Comparison of ENCODE assay signal across 11 mouse cellular contexts in genomic region chr11:66912531-66913458, GRCm38 (mm10). TPM values are rescaled to one million over a fixed set of nuclear protein-coding genes. Genes with fewer than 3 reads are reported as not detected.
DNase-seq lines count a peak whose midpoint lies in the region; ATAC-seq lines count a peak whose summit lies in the region.
"Had no signal": no experiment of that assay in that cellular context is flagged by ENCODE, and none has a peak within 500 bp of the region (broad histone marks: within the 10 kb centered on the region; RNA-seq: fewer than 3 reads in every experiment).

No protein-coding gene starts in this region.

- no peaks in the 10 kb centered on the region for H3K4me1 ChIP-seq in lung, embryonic 16.5 days (replicated peaks; ENCODE audit: control insufficient read depth, insufficient read depth, low read length)
- H3K4me1 ChIP-seq in intestine, embryonic 16.5 days (ENCODE audit: control insufficient read depth, insufficient read depth, low read length) = peaks cover 7% of the 10 kb centered on the region; the same call in 1 of the 2 replicates
- peaks cover 10% of the 10 kb centered on the region; the same call in 1 of the 2 replicates for H3K4me1 ChIP-seq in stomach, embryonic 16.5 days (ENCODE audit: control insufficient read depth, insufficient read depth, low read length)

- WGBS in lung, embryonic 16.5 days = 38% methylated on average over 17 of the region's 17 CpGs
- 49% methylated on average over 17 of the region's 17 CpGs for WGBS in intestine, embryonic 16.5 days
- WGBS in stomach, embryonic 16.5 days = 41% methylated on average over 17 of the region's 17 CpGs

- no peaks in the 10 kb centered on the region for H3K36me3 ChIP-seq in lung, embryonic 16.5 days (ENCODE audit: control insufficient read depth, insufficient read depth, low read length)
- H3K36me3 ChIP-seq in intestine, embryonic 16.5 days (ENCODE audit: control insufficient read depth, insufficient read depth, low read length) = no peaks in the 10 kb centered on the region
- no peaks in the 10 kb centered on the region for H3K36me3 ChIP-seq in stomach, embryonic 16.5 days (ENCODE audit: control insufficient read depth, insufficient read depth, low read length)
- H3K36me3 ChIP-seq: midbrain, embryonic 10.5 days had no signal

- no peak overlapping the region; the same call in 1 of the 2 replicates for H3K9ac ChIP-seq in lung, embryonic 16.5 days (ENCODE audit: low read length)
- H3K9ac ChIP-seq in intestine, embryonic 16.5 days (ENCODE audit: low read depth, low read length) = peak overlapping the region; percentile 27; the same call in 1 of the 2 replicates
- H3K9ac ChIP-seq in stomach, embryonic 16.5 days (ENCODE audit: low read length) = peak overlapping the region; percentile 46

- H3K27ac ChIP-seq in lung, embryonic 16.5 days (ENCODE audit: low read length) = no peak overlapping the region
- no peak overlapping the region; the same call in 1 of the 2 replicates for H3K27ac ChIP-seq in intestine, embryonic 16.5 days (ENCODE audit: low read length)
- peak overlapping the region; percentile 72 for H3K27ac ChIP-seq in stomach, embryonic 16.5 days (ENCODE audit: low read length)
- H3K27ac ChIP-seq: kidney, postnatal 0 days; midbrain, embryonic 10.5 days had no signal

- DNase-seq in lung, postnatal 14 days = no peak
- peak; percentile 94 for DNase-seq in heart, adult 11 months
- no peak for DNase-seq in left cerebral cortex, postnatal 25 days (ENCODE audit: low spot score in 2 of 2)
- DNase-seq in right cerebral cortex, postnatal 4 days = no peak
- DNase-seq in gastrocnemius, postnatal 25 days = no peak
- DNase-seq: cerebellum, postnatal 14 days had no signal

- H3K27me3 ChIP-seq in lung, embryonic 16.5 days (ENCODE audit: control insufficient read depth, insufficient read depth, low read depth, low read length) = no peaks in the 10 kb centered on the region
- no peaks in the 10 kb centered on the region for H3K27me3 ChIP-seq in intestine, embryonic 16.5 days (replicated peaks; ENCODE audit: control insufficient read depth, insufficient read depth, low read length)
- H3K27me3 ChIP-seq in stomach, embryonic 16.5 days (ENCODE audit: control insufficient read depth, insufficient read depth, low read length) = no peaks in the 10 kb centered on the region

- no peaks in the 10 kb centered on the region for H3K9me3 ChIP-seq in lung, embryonic 16.5 days (ENCODE audit: control insufficient read depth, low read length)
- no peaks in the 10 kb centered on the region for H3K9me3 ChIP-seq in intestine, embryonic 16.5 days (ENCODE audit: control insufficient read depth, low read length)
- no peaks in the 10 kb centered on the region for H3K9me3 ChIP-seq in stomach, embryonic 16.5 days (replicated peaks; ENCODE audit: control insufficient read depth, low read length)
- H3K9me3 ChIP-seq: midbrain, embryonic 10.5 days had no signal

- H3K4me2 ChIP-seq in lung, embryonic 16.5 days (ENCODE audit: low read depth, low read length) = no peak overlapping the region
- H3K4me2 ChIP-seq in intestine, embryonic 16.5 days (ENCODE audit: low read depth, low read length) = no peak overlapping the region
- H3K4me2 ChIP-seq in stomach, embryonic 16.5 days (ENCODE audit: low read depth, low read length) = peak overlapping the region; percentile 22

- no peak overlapping the region for H3K4me3 ChIP-seq in lung, embryonic 16.5 days (ENCODE audit: low read length)
- no peak overlapping the region for H3K4me3 ChIP-seq in intestine, embryonic 16.5 days (ENCODE audit: low read length)
- 0 out of 2 replicates have a peak overlapping the region, but pooled peaks have one; percentile 3 for H3K4me3 ChIP-seq in stomach, embryonic 16.5 days (replicated peaks; ENCODE audit: low read length)
- H3K4me3 ChIP-seq: midbrain, embryonic 10.5 days had no signal

- ATAC-seq in lung, embryonic 16.5 days (ENCODE audit: low read depth) = peak; percentile 48
- peak; percentile 83 for ATAC-seq in intestine, embryonic 16.5 days
- ATAC-seq in stomach, embryonic 16.5 days (ENCODE audit: insufficient read depth, low FRiP score) = peak; percentile 90

- intact Hi-C loops in left cerebral cortex, postnatal 25 days (cut with DNase I) = no loop called here

RNA-seq across cellular contexts. Expression of gene Pirt, which starts 1.0 kb away (rescaled TPM):
- polyA plus RNA-seq in lung, embryonic 16.5 days (2015; fragmentation: Nextera tagmentation; extraction: Ambion mirVana) = 0.94 and 0.99 TPM in 2 replicates
- polyA plus RNA-seq in intestine, embryonic 16.5 days (2015; fragmentation: Nextera tagmentation; extraction: Ambion mirVana) = 6.7 and 6.8 TPM in 2 replicates
- polyA plus RNA-seq in stomach, embryonic 16.5 days (2015; fragmentation: Nextera tagmentation; extraction: Ambion mirVana) = 6.9 and 7.0 TPM in 2 replicates
- under 1 TPM; 0.11 to 0.14 TPM for total RNA-seq in left cerebral cortex, postnatal 25 days (2021)
- total RNA-seq in gastrocnemius, postnatal 25 days (2021) = under 1 TPM in 1 of 2 experiments, not detected in 1; 0.05 TPM

RNA-seq across cellular contexts. Expression of gene Tmem238l, which starts 43.6 kb away (rescaled TPM):
- polyA plus RNA-seq in lung, embryonic 16.5 days (2015; fragmentation: Nextera tagmentation; extraction: Ambion mirVana) = not detected in 2 replicates
- polyA plus RNA-seq in intestine, embryonic 16.5 days (2015; fragmentation: Nextera tagmentation; extraction: Ambion mirVana) = 2.2 and 2.8 TPM in 2 replicates
- polyA plus RNA-seq in stomach, embryonic 16.5 days (2015; fragmentation: Nextera tagmentation; extraction: Ambion mirVana) = 0.91 and 1.0 TPM in 2 replicates
- not detected for total RNA-seq in left cerebral cortex, postnatal 25 days (2021)
- total RNA-seq in gastrocnemius, postnatal 25 days (2021) = not detected
- polyA plus RNA-seq: midbrain, embryonic 10.5 days had no signal
